Mouse (Mus musculus) spleen, adult 2 months (tissue): Measurements from ENCODE around the gene Tns4.

Experiments used
- CTCF ChIP-seq: fragments of 200-500 bp; IDR thresholded peaks from 2 replicates; pipeline ENCODE4 v1.5.1; 2011; ENCODE audit warnings: mild to moderate bottlenecking, inconsistent platforms; ENCODE audit not compliant: insufficient read depth, insufficient read length, insufficient replicate concordance; ENCODE audit errors: extremely low read depth
- POLR2A ChIP-seq: fragments of 200-500 bp; IDR thresholded peaks from 2 replicates; pipeline ENCODE4 v1.6.1; 2011; ENCODE audit warnings: low read depth, low read length, inconsistent platforms

- TF ChIP-seq CTCF (no peak; the same call in 1 of the 2 replicates), POLR2A (no peak)
Observed at GRCm38 (mm10) chr11:99035350-99035749, 53.8 kb downstream of the Tns4 start.
